Mouse (Mus musculus) liver, embryonic 13.5 days (tissue): ENCODE data around the gene Htr3b. TPM values are rescaled to one million over a fixed set of nuclear protein-coding genes. Genes with fewer than 3 reads are reported as not detected.

ENCODE experiments used
- polyA plus RNA-seq: library from polyadenylated mRNA; unstranded; fragments of >200 nt; fragmentation: Nextera tagmentation; extraction: Ambion mirVana; gene quantifications from 2 replicates; pipeline ENCODE4 v1.2.1, GENCODE M21; 2015

The Htr3b gene
- polyA plus RNA-seq, 1 experiment from 2014 or later, result not detected

Other genes with a start within 250 kb of the Htr3b start
- 0.74 and 0.77 TPM in 2 replicates for gene Zbtb16, start 128.8 kb downstream of the Htr3b start, polyA plus RNA-seq
- 0.05 TPM in 1 of 2 replicates, not detected in the other for gene Htr3a, start 53.9 kb downstream of the Htr3b start, polyA plus RNA-seq
- 4.6 and 6.4 TPM in 2 replicates for gene Usp28, start 20.4 kb upstream of the Htr3b start, polyA plus RNA-seq
- 24.0 and 29.3 TPM in 2 replicates for gene Zw10, start 90.6 kb upstream of the Htr3b start, polyA plus RNA-seq
- gene Tmprss5, start 116.3 kb upstream of the Htr3b start, polyA plus RNA-seq, result not detected in 2 replicates